Mouse (Mus musculus) natural killer cell, adult 2 months (primary cell): Measurements from ENCODE around the gene Reps1.

Experiments
- DNase-seq, 2 experiments: peaks; one replicate each; pipeline ENCODE4 v3.0.0; 2022; ENCODE audit warnings: low spot score in 2 of 2

The Reps1 gene

DNA sequence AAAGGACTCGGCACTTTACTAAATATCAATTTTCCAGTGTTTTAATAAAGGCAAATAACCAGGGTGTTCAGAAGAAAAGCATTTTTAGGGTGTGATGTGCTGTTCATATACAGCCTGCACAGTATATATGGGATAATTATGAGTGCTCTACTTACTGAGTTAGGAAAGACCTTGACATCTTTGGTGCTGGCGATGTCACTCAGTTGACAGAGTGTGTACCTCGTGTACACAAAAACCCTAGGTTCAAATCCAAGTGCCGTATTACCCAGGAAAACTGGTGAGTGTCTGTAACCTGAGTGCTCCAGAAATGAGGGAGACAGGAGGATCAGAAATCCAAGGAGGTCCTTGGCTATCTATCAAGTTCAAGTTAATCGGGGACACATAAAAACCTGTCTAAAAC lies 84.0 kb downstream of the Reps1 start:
- no peak for DNase-seq

DNA sequence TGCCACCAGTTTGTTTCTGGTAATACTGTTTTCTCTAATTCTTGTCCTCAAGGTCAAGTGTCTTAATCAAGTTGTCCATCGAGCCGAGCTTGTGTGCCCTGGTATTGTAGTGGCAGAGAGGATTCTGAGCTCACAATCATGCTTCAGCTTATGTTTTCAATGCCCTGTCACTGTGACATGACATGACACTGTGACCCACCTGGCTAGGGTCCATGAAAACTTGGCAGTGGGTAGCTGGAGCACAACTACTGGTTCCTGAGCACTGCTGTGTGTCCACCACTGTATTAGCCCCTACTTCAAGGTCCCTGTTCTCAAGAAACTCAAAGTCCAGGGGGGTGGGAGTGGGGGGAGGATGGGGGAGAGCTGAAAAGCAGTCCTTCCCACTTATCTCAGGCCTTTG lies 85.7 kb downstream of the Reps1 start:
- no peak for DNase-seq

DNA sequence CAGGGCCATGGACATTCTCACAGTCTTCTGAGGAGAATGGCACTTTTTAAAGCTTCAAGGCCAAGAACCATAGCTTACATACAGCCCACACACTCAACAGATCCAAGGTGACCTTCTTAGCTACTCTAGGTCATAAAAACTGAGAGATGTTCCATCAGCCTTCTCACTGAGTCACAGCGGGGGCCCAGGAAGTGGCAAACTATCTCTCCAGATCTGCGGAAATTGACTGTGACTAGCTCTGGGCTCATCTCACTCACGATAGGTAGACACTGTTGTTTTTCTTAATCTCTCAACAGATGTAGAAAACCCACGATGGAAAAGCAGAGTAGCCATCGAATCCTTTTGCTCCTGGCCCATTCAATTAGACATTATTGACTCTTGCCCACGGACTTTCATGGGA lies 86.6 kb downstream of the Reps1 start:
- DNase-seq: no peak

DNA sequence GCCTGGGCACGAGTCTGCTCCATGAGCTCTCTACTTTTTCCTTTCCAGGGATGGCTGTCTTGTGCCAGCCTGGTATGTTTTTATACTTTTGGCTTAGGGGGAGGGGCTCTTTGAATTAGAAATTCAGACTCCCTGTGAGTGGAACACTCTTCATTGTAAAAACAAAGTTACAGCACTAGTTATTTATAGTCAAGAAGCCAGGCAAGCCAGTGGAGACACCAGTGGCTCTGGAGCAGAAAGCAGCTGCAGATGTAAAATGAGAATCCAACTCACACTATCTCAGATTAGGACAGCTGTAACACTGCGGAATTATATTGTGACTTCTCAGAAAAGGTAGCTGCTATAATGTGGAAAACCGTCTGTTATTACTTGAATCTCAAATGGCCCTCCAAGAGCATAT lies 91.6 kb downstream of the Reps1 start:
- DNase-seq: no peak

DNA sequence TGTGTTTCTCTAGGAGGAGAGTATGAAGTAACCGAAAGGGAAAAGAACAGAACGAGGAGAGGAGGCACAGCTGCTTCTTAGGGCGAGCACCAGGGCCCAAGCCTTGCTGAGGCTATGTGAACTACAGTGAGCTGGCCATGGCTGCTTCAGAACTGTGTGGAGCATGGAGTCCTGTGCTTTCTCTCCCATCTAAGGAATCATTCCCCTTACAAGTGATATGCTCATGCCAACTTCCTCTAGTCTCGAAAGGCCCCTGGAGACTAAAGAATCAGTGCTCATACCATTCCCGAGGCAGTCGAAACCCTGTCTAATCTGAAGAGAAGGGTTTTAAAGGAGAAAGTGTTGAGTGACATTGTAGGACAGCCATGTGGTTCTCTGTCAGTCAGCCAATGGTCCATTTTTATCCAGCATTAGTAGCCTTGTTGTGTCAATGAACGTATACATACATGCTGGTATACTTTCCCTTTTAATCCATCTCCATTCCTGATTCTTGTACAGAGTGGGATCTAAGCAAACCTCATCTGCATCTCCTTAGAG lies 106.8 kb downstream of the Reps1 start:
- DNase-seq: no peak
